Mouse (Mus musculus) heart, embryonic 10.5 days (tissue): Measurements from ENCODE around the gene Bmp8b. TPM values are rescaled to one million over a fixed set of nuclear protein-coding genes. Genes with fewer than 3 reads are reported as not detected.

Experiments used
- DNase-seq: peaks from one replicate; pipeline ENCODE4 v3.0.0-alpha.2; 2017; ENCODE audit warnings: low spot score
- H3K27ac ChIP-seq: fragments of 300-500 bp; sonication (generic); 2 replicates; pipeline ENCODE4 v1.5.1; 2016; ENCODE audit warnings: mild to moderate bottlenecking
- H3K27me3 ChIP-seq: fragments of 300-500 bp; sonication (generic); 2 replicates; pipeline ENCODE4 v1.6.1; 2016; ENCODE audit warnings: mild to moderate bottlenecking; ENCODE audit not compliant: poor library complexity, insufficient read depth, severe bottlenecking
- H3K36me3 ChIP-seq: fragments of 300-500 bp; sonication (generic); 2 replicates; pipeline ENCODE4 v1.6.1; 2016; ENCODE audit warnings: mild to moderate bottlenecking, moderate library complexity
- H3K4me1 ChIP-seq: fragments of 300-500 bp; sonication (generic); 2 replicates; pipeline ENCODE4 v1.6.1; 2016; ENCODE audit warnings: mild to moderate bottlenecking
- H3K4me3 ChIP-seq: fragments of 300-500 bp; sonication (generic); 2 replicates; pipeline ENCODE4 v1.5.1; 2016; ENCODE audit warnings: mild to moderate bottlenecking, moderate library complexity
- H3K9me3 ChIP-seq: fragments of 300-500 bp; sonication (generic); 2 replicates; pipeline ENCODE4 v1.6.1; 2016; ENCODE audit warnings: mild to moderate bottlenecking, moderate library complexity
- WGBS: fragments of 180-500 bp; shearing (Covaris S2); methylation state at CpG from one replicate; pipeline ENCODE4 v1.1.7; 2016; 5-methylcytosine and 5-hydroxymethylcytosine counted together
- polyA plus RNA-seq: library from polyadenylated mRNA; unstranded; fragments of >200 nt; fragmentation: Nextera tagmentation; extraction: Ambion mirVana; gene quantifications from 2 replicates; pipeline ENCODE4 v1.2.1, GENCODE M21; 2016

The Bmp8b gene
- 0.18 and 0.84 TPM in 2 replicates for polyA plus RNA-seq

GRCm38 (mm10) chr4:123104651-123105450, at the start of gene Bmp8b:
Gene Bmp8b (plus strand): TSS chr4:123105165.
- Histone ChIP-seq H3K36me3 (no peaks in the 10 kb centered on the region), H3K4me1 (peaks cover 12% of the 10 kb centered on the region), H3K4me3 (peak within 1 kb of the TSS; percentile 47), H3K27ac (0 out of 2 replicates have a peak within 1 kb of the TSS, but pooled peaks have one; percentile 4), H3K27me3 (peaks cover 62% of the 10 kb centered on the region), H3K9me3 (no peaks in the 10 kb centered on the region)
- WGBS, result 4% methylated on average over 75 of the region's 75 CpGs
- no peak for DNase-seq

- Histone ChIP-seq H3K36me3 (peaks cover 51% of the 10 kb centered on the region), H3K4me3 (no peak overlapping the region), H3K4me1 (peaks cover 18% of the 10 kb centered on the region), H3K27ac (no peak overlapping the region), H3K9me3 (no peaks in the 10 kb centered on the region), H3K27me3 (peaks cover 9% of the 10 kb centered on the region; the same call in 1 of the 2 replicates)
- DNase-seq, result no peak
- 78% methylated on average over 3 of the region's 3 CpGs for WGBS
Observed at GRCm38 (mm10) chr4:123056560-123057109, 48.3 kb upstream of the Bmp8b start.

GRCm38 (mm10) chr4:123057957-123058356, 47.0 kb upstream of the Bmp8b start:
- H3K36me3 ChIP-seq, result peaks cover 38% of the 10 kb centered on the region
- H3K4me3 ChIP-seq, result no peak overlapping the region
- H3K4me1 ChIP-seq, result peaks cover 19% of the 10 kb centered on the region
- H3K9me3 ChIP-seq, result no peaks in the 10 kb centered on the region
- DNase-seq, result no peak
- 15% methylated on average over 1 of the region's 1 CpGs for WGBS
- no peak overlapping the region for H3K27ac ChIP-seq
- H3K27me3 ChIP-seq, result peaks cover 3% of the 10 kb centered on the region; the same call in 1 of the 2 replicates

GRCm38 (mm10) chr4:123061744-123062143, 43.2 kb upstream of the Bmp8b start:
- no peak for DNase-seq
- no peak overlapping the region for H3K4me3 ChIP-seq
- no peaks in the 10 kb centered on the region for H3K9me3 ChIP-seq
- 0 out of 2 replicates have a peak, but pooled peaks cover 6% of the 10 kb centered on the region for H3K27me3 ChIP-seq
- WGBS, result 43% methylated on average over 5 of the region's 5 CpGs
- peaks cover 11% of the 10 kb centered on the region for H3K4me1 ChIP-seq
- H3K36me3 ChIP-seq, result no peaks in the 10 kb centered on the region; the same call in 1 of the 2 replicates
- H3K27ac ChIP-seq, result no peak overlapping the region

- H3K27me3 ChIP-seq, result peaks cover 28% of the 10 kb centered on the region
- WGBS, result 66% methylated on average over 6 of the region's 6 CpGs
- no peak overlapping the region for H3K4me3 ChIP-seq
- no peak for DNase-seq
- peaks cover 8% of the 10 kb centered on the region; the same call in 1 of the 2 replicates for H3K4me1 ChIP-seq
- no peaks in the 10 kb centered on the region for H3K9me3 ChIP-seq
- H3K27ac ChIP-seq, result no peak overlapping the region
- H3K36me3 ChIP-seq, result no peaks in the 10 kb centered on the region
Observed at GRCm38 (mm10) chr4:123068646-123069045, 36.3 kb upstream of the Bmp8b start.

GRCm38 (mm10) chr4:123071266-123071966, 33.5 kb upstream of the Bmp8b start:
- H3K36me3 ChIP-seq, result no peaks in the 10 kb centered on the region
- 7% methylated on average over 13 of the region's 13 CpGs for WGBS
- peaks cover 8% of the 10 kb centered on the region; the same call in 1 of the 2 replicates for H3K4me1 ChIP-seq
- H3K27ac ChIP-seq, result 0 out of 2 replicates have a peak overlapping the region, but pooled peaks have one; percentile 9
- peaks cover 40% of the 10 kb centered on the region for H3K27me3 ChIP-seq
- no peak for DNase-seq
- H3K4me3 ChIP-seq, result peak overlapping the region; percentile 42
- no peaks in the 10 kb centered on the region for H3K9me3 ChIP-seq

- Histone ChIP-seq H3K36me3 (no peaks in the 10 kb centered on the region), H3K4me1 (0 out of 2 replicates have a peak, but pooled peaks cover under 1% of the 10 kb centered on the region), H3K9me3 (no peaks in the 10 kb centered on the region), H3K27ac (no peak overlapping the region), H3K4me3 (no peak overlapping the region), H3K27me3 (peaks cover 34% of the 10 kb centered on the region)
- no peak for DNase-seq
- 70% methylated on average over 8 of the region's 8 CpGs for WGBS
Observed at GRCm38 (mm10) chr4:123076928-123077327, 28.0 kb upstream of the Bmp8b start.

GRCm38 (mm10) chr4:123078231-123078630, 26.7 kb upstream of the Bmp8b start:
- WGBS, result 75% methylated on average over 4 of the region's 4 CpGs
- no peaks in the 10 kb centered on the region for H3K4me1 ChIP-seq

GRCm38 (mm10) chr4:123080791-123081190, 24.2 kb upstream of the Bmp8b start:
- no peaks in the 10 kb centered on the region for H3K36me3 ChIP-seq
- H3K9me3 ChIP-seq, result no peaks in the 10 kb centered on the region
- H3K27ac ChIP-seq, result no peak overlapping the region
- no peak overlapping the region for H3K4me3 ChIP-seq
- 49% methylated on average over 13 of the region's 13 CpGs for WGBS
- no peaks in the 10 kb centered on the region for H3K4me1 ChIP-seq
- peak; percentile 71 for DNase-seq
- H3K27me3 ChIP-seq, result peaks cover 23% of the 10 kb centered on the region

More at GRCm38 (mm10) chr4:123078231-123078630, 26.7 kb upstream of the Bmp8b start:
- Histone ChIP-seq H3K4me3 (no peak overlapping the region), H3K27ac (no peak overlapping the region), H3K9me3 (no peaks in the 10 kb centered on the region), H3K27me3 (peaks cover 38% of the 10 kb centered on the region), H3K36me3 (no peaks in the 10 kb centered on the region)
- no peak for DNase-seq

GRCm38 (mm10) chr4:123082283-123083163, 22.4 kb upstream of the Bmp8b start:
- peak; percentile 85 for DNase-seq
- 64% methylated on average over 20 of the region's 20 CpGs for WGBS
- Histone ChIP-seq H3K27me3 (peaks cover 17% of the 10 kb centered on the region), H3K36me3 (no peaks in the 10 kb centered on the region), H3K4me3 (no peak overlapping the region), H3K4me1 (no peaks in the 10 kb centered on the region), H3K27ac (no peak overlapping the region), H3K9me3 (no peaks in the 10 kb centered on the region)

- whole genome bisulfite sequencing, result 62% methylated on average over 13 of the region's 13 CpGs
- no peak overlapping the region for H3K27ac ChIP-seq
Observed at GRCm38 (mm10) chr4:123083323-123083902, 21.6 kb upstream of the Bmp8b start.

GRCm38 (mm10) chr4:123085290-123085689, 19.7 kb upstream of the Bmp8b start:
- no peak for DNase-seq

More at GRCm38 (mm10) chr4:123083323-123083902, 21.6 kb upstream of the Bmp8b start:
- no peaks in the 10 kb centered on the region for H3K4me1 ChIP-seq
- no peaks in the 10 kb centered on the region for H3K36me3 ChIP-seq
- H3K9me3 ChIP-seq, result no peaks in the 10 kb centered on the region
- peaks cover 17% of the 10 kb centered on the region for H3K27me3 ChIP-seq
- no peak overlapping the region for H3K4me3 ChIP-seq
- no peak for DNase-seq

More at GRCm38 (mm10) chr4:123085290-123085689, 19.7 kb upstream of the Bmp8b start:
- Histone ChIP-seq H3K36me3 (no peaks in the 10 kb centered on the region), H3K4me3 (no peak overlapping the region), H3K27ac (no peak overlapping the region), H3K9me3 (no peaks in the 10 kb centered on the region), H3K4me1 (no peaks in the 10 kb centered on the region), H3K27me3 (peaks cover 17% of the 10 kb centered on the region)
- 77% methylated on average over 2 of the region's 2 CpGs for WGBS
